Mouse (Mus musculus) left cerebral cortex, postnatal 4 days (tissue): Measurements from ENCODE around the gene C1rb. TPM values are rescaled to one million over a fixed set of nuclear protein-coding genes. Genes with fewer than 3 reads are reported as not detected.
"Not testable (repeated sequence)": the region's sequence is repeated elsewhere in the genome, so short reads cannot be mapped to it uniquely, and the experiment has no call there.

Experiments used
- DNase-seq: peaks from one replicate; pipeline ENCODE4 v3.0.0-alpha.2; 2022
- intact Hi-C: fragments of 180-260 bp; cut with DNase I; formaldehyde crosslinking; loops from one replicate; pipeline ENCODE4 v1.15.1; 2025
- total RNA-seq, 2 experiments: library from RNA; stranded (reverse); gene quantifications; 2 replicates each; pipeline ENCODE4 v1.2.3; 2021

C1rb gene
- total RNA-seq: not detected

- intact Hi-C loops: no loop called here
- peak; percentile 59 for DNase-seq
These were observed at the start of gene C1rb for GRCm38 (mm10) chr6:124570026-124570425. TSS of gene C1rb (plus strand) at chr6:124570294.

DNA sequence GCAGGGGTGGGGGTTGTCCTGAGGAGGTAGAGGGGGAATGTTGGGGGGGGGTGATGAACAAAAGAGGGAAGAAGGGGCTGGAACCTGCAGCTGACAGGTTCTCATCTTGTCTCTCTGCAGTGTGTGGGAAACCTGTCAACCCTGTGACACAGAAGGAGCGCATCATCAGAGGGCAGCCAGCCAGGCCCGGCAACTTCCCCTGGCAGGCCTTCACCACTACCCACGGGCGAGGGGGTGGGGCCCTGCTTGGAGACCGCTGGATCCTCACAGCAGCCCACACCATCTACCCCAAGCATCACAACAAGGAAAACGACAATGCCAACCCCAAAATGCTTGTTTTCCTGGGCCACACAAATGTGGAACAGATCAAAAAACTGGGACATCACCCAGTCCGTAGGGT is 48.0 kb upstream of the C1rb start:
- peak; percentile 35 for DNase-seq
- intact Hi-C loops: not testable (repeated sequence)

GRCm38 (mm10) chr6:124527881-124528280 is 42.2 kb upstream of the C1rb start:
- intact Hi-C loops: no loop called here
- no peak for DNase-seq

- intact Hi-C loops: no loop called here
- no peak for DNase-seq
These were observed 39.0 kb upstream of the C1rb start for GRCm38 (mm10) chr6:124531077-124531476.

DNA sequence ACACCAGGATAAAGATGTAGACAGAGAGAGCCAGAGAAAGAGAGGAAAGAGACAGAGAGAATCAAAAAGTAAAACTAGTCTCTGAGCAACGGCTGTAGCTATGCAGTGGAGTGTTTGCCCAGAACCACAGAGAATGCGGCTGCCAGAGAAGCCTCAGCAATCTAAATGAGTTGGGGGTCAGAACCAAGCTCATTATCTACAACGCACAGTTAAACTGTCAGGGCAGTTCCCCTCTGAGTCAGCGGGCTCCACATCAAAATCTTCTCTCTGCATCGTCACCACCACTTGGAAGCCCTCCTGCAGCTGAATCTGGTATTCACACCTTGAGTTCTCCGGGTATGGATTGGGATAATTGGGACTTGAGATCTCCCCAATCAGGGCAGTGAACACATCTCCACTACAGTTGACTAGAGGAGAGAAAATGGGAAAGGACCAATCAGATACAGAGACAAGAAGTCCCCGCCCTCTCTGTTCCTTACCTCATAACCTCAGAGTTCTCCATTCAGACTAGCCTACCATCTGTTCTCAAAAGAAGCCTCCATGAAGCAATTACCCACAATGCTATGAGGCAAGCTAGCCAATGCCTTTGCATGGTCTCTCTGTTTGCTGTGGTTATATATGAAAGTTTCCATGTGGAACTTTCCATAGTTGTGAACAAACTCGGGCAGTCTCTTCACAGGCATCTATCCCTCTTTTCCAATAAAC is 33.8 kb upstream of the C1rb start:
- DNase-seq, intact Hi-C loops: not testable (repeated sequence)

DNA sequence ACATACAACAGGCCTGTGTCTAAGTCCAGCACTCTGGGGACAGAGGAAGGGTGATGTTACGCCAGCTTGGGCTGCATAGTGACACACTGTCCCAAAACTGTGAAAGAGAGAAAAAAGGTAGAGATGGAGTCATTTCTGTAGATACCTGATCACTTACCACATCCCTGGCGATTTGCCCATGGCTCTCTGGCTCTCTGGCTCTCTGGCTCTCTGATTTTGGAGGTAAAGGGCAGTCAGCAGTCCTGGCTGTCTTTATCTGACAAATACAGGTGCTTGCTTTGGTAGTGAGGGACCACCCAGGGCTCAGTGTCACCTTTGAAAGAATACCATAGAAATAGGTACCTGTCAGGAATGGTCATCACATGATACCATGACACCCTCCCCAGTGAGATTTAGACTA is 28.9 kb upstream of the C1rb start:
- DNase-seq, intact Hi-C loops: not testable (repeated sequence)

GRCm38 (mm10) chr6:124542284-124542683 is 27.8 kb upstream of the C1rb start, which contains the start of gene C1s1:
TSS of gene C1s1 (minus strand) at chr6:124542359.
- intact Hi-C loops: not testable (repeated sequence)
- peak; percentile 10 for DNase-seq

- peak; percentile 18 for DNase-seq
These were observed 25.6 kb upstream of the C1rb start for GRCm38 (mm10) chr6:124544466-124544865.

DNA sequence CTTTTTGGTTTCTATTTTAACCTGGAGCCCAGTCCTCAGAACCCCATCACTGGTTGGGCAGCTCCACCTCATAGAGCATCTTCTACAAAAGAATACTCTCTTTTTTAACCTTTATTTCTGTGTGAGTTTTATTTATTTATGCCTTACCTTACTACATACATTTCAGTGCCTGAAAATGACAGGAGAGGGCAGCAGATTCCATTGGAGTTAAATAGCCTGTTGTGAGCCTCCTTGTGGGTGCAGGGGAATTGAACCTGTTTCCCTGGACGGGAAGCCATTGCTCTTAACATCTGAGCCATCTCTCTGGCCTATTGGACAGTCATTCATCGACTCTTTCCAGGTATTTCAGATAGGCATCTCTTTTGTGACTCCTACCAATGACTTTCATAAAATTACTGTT is 24.7 kb upstream of the C1rb start:
- no peak for DNase-seq
- intact Hi-C loops: no loop called here

More at GRCm38 (mm10) chr6:124544466-124544865, 25.6 kb upstream of the C1rb start:
- intact Hi-C loops: no loop called here

- DNase-seq, intact Hi-C loops: not testable (repeated sequence)
These were observed 22.1 kb upstream of the C1rb start for GRCm38 (mm10) chr6:124547979-124548378.

DNA sequence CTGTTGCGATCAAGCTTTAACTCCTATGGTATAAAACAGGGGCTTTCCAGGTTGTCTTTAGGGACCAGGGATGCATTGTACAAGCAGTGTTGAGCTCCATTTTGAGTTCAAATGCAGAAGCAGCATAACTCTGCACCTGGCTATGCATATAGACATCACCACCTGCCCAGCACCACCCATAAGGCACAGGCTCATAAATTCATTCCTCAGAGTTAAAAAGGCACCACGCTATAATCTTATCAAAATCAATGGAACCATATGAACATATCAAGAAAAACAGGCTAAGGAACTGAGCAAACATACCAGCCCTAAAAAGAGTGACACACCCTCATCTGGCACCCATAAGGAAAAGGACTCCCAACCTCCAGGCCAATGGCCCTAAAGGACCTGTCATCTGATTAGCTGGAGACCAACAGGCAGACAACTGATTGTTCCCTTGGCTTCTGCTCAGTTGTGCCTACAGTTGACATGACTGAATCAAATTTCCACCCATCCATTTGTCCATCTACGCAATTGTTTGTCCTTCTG is 21.0 kb upstream of the C1rb start:
- intact Hi-C loops: no loop called here
- no peak for DNase-seq

- intact Hi-C loops: no loop called here
- no peak for DNase-seq
These were observed 17.3 kb upstream of the C1rb start for GRCm38 (mm10) chr6:124552766-124553165.

DNA sequence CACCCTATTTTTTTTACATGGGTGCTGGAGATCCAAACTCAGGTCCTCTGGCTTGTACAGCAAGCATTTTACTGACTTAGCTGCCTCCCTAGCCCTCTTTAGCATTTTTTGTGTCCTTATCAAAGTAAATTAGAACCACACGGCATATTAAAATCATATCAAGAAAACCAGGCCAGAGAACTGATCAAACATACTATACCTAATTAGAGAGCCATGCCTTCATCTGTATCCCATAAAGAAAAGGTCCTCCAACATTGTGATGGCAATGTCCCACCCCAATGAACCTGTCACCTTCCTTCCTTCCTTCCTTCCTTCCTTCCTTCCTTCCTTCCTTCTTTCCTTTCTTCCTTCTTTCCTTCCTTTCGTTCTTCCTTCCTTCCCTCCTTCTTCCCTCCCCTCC is 14.1 kb upstream of the C1rb start:
- DNase-seq, intact Hi-C loops: not testable (repeated sequence)

GRCm38 (mm10) chr6:124561156-124561555 is 8.9 kb upstream of the C1rb start:
- intact Hi-C loops: not testable (repeated sequence)

GRCm38 (mm10) chr6:124561611-124562010 is 8.5 kb upstream of the C1rb start:
- intact Hi-C loops: not testable (repeated sequence)

More at GRCm38 (mm10) chr6:124561156-124561555, 8.9 kb upstream of the C1rb start:
- DNase-seq: not testable (repeated sequence)

DNA sequence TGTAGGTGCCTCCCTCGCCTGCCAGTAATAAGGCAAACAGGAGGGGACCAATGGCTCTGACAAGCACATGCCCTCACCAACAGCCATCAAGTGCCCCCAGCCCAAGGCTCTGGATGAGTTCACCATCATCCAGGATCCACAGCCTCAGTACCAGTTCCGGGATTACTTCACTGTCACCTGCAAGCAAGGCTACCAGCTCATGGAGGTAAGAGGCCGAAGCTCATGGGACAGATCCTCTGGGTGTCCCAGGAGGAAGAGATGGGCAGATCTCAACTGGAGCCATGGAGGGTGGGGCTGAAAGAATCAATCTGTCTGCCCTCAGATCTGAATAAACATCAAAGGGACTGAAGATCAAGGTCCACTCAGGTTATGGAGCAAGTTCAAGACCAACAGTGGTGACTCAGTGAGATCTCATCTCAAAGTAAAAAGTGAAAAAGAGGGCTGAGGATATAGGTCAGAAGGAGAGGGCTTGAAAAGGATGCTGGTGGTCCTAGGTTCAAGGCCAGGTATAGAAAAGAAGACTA is 5.1 kb downstream of the C1rb start:
- intact Hi-C loops, DNase-seq: not testable (repeated sequence)

More at GRCm38 (mm10) chr6:124561611-124562010, 8.5 kb upstream of the C1rb start:
- not testable (repeated sequence) for DNase-seq

DNA sequence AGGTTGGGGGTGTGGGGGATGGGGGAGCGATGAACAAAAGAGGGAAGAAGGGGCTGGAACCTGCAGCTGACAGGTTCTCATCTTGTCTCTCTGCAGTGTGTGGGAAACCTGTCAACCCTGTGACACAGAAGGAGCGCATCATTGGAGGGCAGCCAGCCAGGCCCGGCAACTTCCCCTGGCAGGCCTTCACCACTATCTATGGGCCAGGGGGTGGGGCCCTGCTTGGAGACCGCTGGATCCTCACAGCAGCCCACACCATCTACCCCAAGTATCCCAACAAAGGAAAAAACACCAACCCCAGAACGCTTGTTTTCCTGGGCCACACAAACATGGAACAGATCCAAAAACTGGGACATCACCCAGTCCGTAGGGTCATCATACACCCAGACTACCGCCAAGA is 10.1 kb downstream of the C1rb start:
- DNase-seq: peak; percentile 39
- intact Hi-C loops: not testable (repeated sequence)

DNA sequence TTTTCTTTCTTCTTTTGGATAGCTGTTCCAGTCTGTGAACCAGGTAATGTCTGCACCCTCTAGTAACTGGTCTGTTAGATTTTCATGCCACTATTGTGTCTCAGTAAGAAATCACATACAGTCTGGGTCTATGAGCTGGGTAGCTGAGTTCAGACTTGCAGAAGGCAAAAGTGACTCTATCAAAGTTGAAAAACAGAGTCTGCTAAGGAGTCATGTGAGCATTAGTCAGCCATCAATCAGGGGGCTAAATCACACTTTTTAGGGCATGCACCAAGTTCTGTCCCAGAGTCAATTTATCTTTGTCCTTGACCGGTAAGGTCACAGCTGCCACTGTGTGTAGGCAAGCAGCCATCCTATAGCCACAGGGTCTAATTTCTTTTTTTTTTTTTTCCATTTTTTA is 12.1 kb downstream of the C1rb start:
- intact Hi-C loops: no loop called here
- no peak for DNase-seq

DNA sequence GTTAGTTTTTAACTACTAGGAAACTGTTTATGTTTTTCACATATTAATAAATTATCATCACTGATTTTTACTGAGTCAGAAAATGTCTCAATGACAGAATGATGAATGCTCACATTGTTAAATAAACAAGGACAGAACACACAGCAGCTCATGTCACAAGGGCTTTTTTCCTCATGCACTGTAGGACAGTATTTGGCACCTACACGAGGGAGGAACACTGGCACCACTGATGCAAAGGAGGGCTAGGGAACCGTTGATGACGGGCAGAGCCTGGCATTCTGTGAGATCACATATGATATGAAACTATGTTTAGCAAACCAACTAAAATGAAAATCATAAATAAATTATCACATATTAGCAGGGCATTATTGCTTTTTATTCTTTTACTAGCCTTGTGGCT is 14.8 kb downstream of the C1rb start:
- intact Hi-C loops: no loop called here

GRCm38 (mm10) chr6:124585761-124586160 is 15.7 kb downstream of the C1rb start:
- intact Hi-C loops: no loop called here
- no peak for DNase-seq

More for the DNA sequence above, 14.8 kb downstream of the C1rb start:
- no peak for DNase-seq

GRCm38 (mm10) chr6:124586266-124586665 is 16.2 kb downstream of the C1rb start:
- DNase-seq: no peak
- intact Hi-C loops: no loop called here

GRCm38 (mm10) chr6:124588771-124589170 is 18.7 kb downstream of the C1rb start:
- intact Hi-C loops: no loop called here
- DNase-seq: no peak
